Mouse (Mus musculus): ENCODE measurements around the gene Rdh19. TPM values are rescaled to one million over a fixed set of nuclear protein-coding genes. Genes with fewer than 3 reads are reported as not detected.
"Not testable (repeated sequence)": the region's sequence is repeated elsewhere in the genome, so short reads cannot be mapped to it uniquely, and the experiment has no call there.

Rdh19 gene
- polyA plus RNA-seq, 1 experiment from 2014 or later, result not detected

DNA sequence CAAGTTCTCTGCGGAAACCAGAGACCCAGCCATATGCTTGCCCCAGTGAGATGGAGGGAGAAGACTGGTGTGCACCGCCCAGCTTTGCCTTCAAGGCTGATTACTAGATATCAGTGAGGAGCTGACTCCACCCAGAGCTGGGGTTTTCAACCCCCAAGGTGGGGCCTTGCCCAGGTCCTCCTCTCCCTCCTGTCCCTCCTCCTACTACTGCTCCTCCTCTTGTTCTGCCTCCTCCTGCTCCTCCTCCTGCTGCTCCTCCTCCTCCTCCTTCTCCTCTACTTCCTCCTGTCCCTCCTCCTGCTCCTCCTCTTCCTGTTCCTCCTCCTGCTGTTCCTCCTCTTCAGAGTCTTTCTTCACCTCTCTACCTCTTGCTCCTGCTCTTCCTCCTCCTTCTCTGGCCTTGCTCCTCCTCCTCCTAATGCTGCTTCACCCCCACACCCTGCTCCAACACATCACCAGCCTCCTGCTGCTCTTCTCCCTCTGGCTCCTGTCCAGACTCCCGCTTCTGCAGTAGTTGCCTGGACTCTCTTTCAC lies 29.5 kb downstream of the Rdh19 start:
- WGBS, result 64% methylated on average over 3 of the region's 3 CpGs
- Histone ChIP-seq H3K4me2 (ENCODE audit: low read length) (no peak overlapping the region), H3K27me3 (ENCODE audit: control insufficient read depth, insufficient read depth, low read length) (no peaks in the 10 kb centered on the region), H3K4me3 (ENCODE audit: control insufficient read depth in 1 of 2, insufficient read depth in 1 of 2, low read depth in 1 of 2, low read length in 2 of 2) (no peak overlapping the region), H3K4me1 (ENCODE audit: control insufficient read depth in 2 of 2, insufficient read depth in 2 of 2, low read length in 2 of 2) (peaks cover 5 to 7% of the 10 kb centered on the region in 2 experiments), H3K27ac (replicated peaks in 1 of 2; ENCODE audit: control insufficient read depth in 1 of 2, insufficient read depth in 1 of 2, low read depth in 2 of 2, low read length in 2 of 2) (peak overlapping the region in 1 of 2 experiments; percentile 14; a peak in 1 of 4 replicates), H3K36me3 (ENCODE audit: control insufficient read depth, insufficient read depth, low read length) (no peaks in the 10 kb centered on the region), H3K9me3 (ENCODE audit: control insufficient read depth, low read length) (no peaks in the 10 kb centered on the region), H3K9ac (ENCODE audit: low read length) (no peak overlapping the region)
- no peak for ATAC-seq (ENCODE audit: insufficient number of reproducible peaks, insufficient read depth, low FRiP score, low read depth)

DNA sequence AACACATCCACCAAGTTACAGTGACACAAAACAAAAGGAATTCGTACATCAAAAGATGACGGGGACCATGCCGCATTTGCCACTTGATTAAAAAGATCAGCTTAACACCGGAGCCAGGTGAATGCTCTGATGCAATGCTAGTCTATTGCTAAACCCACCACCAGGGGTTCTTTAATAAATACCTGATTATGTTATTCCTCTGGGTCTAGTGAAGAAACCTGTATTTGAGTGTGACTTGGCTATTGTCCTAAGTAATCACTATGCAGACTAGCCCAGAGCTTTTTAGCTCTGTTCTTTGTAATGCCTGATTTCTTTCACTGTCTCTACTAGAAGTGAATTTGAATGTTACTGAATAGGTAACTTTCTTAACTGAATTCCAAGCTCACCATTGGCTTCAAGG lies 31.3 kb downstream of the Rdh19 start:
- H3K9ac ChIP-seq (ENCODE audit: low read length), result no peak overlapping the region
- H3K27me3 ChIP-seq (ENCODE audit: control insufficient read depth, insufficient read depth, low read length), result no peaks in the 10 kb centered on the region
- no peaks in the 10 kb centered on the region for H3K9me3 ChIP-seq (ENCODE audit: control insufficient read depth, low read length)
- no peak overlapping the region for H3K4me3 ChIP-seq (ENCODE audit: control insufficient read depth in 1 of 2, insufficient read depth in 1 of 2, low read depth in 1 of 2, low read length in 2 of 2)
- ATAC-seq (ENCODE audit: insufficient number of reproducible peaks, insufficient read depth, low FRiP score, low read depth), result no peak
- H3K27ac ChIP-seq (replicated peaks in 1 of 2; ENCODE audit: control insufficient read depth in 1 of 2, insufficient read depth in 1 of 2, low read depth in 2 of 2, low read length in 2 of 2), result no peak overlapping the region
- H3K4me2 ChIP-seq (ENCODE audit: low read length), result no peak overlapping the region
- H3K4me1 ChIP-seq (ENCODE audit: control insufficient read depth in 2 of 2, insufficient read depth in 2 of 2, low read length in 2 of 2), result peaks cover 5 to 7% of the 10 kb centered on the region in 2 experiments
- H3K36me3 ChIP-seq (ENCODE audit: control insufficient read depth, insufficient read depth, low read length), result no peaks in the 10 kb centered on the region
- 79% methylated on average over 4 of the region's 4 CpGs for WGBS

DNA sequence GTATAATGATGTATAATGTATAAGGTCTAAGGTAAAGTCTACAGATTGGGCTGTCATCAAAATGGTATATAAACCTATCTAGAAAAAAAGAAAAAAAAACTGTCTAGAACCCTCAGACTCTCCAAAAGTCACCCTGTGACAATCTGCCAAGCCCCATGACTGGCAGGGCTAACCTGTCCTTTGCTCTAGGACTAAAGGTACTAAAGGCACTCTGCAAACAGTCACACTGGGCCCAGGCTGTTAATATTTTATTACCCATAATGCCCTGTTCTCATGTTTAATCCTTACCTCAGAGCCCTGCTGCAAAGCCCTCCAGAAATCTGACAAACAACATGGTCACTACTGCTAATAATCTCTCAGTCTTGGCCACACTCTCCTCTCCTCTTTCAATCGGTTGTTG lies 36.8 kb downstream of the Rdh19 start:
- Histone ChIP-seq H3K4me3 (ENCODE audit: control insufficient read depth in 1 of 2, insufficient read depth in 1 of 2, low read depth in 1 of 2, low read length in 2 of 2) (no peak overlapping the region), H3K27me3 (ENCODE audit: control insufficient read depth, insufficient read depth, low read length) (no peaks in the 10 kb centered on the region), H3K4me2 (ENCODE audit: low read length) (no peak overlapping the region), H3K4me1 (ENCODE audit: control insufficient read depth in 2 of 2, insufficient read depth in 2 of 2, low read length in 2 of 2) (no peaks in the 10 kb centered on the region), H3K36me3 (ENCODE audit: control insufficient read depth, insufficient read depth, low read length) (no peaks in the 10 kb centered on the region), H3K27ac (replicated peaks in 1 of 2; ENCODE audit: control insufficient read depth in 1 of 2, insufficient read depth in 1 of 2, low read depth in 2 of 2, low read length in 2 of 2) (no peak overlapping the region), H3K9ac (ENCODE audit: low read length) (no peak overlapping the region), H3K9me3 (ENCODE audit: control insufficient read depth, low read length) (no peaks in the 10 kb centered on the region)
- ATAC-seq (ENCODE audit: insufficient number of reproducible peaks, insufficient read depth, low FRiP score, low read depth), result no peak
- 62% methylated on average over 1 of the region's 1 CpGs for WGBS

DNA sequence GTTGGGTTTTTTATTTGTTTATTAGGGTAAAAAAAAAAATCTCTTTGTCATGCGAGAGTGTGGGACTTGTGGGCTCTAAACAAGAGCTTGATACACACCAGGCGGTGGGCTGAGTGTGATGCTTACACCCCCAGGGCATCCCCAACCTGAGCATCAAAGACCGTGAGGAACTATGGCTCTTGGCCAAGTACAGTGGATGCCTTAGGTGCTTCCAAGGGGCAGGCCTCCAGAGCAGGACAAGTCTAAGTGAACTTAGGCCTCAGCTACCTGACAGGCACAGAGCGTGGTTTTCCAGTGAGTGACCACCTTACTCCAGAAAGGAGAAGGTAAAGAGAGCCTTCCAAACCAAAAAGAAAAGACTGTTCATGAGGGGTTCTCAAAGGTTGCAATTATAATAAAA lies 37.2 kb downstream of the Rdh19 start:
- H3K9me3 ChIP-seq (ENCODE audit: control insufficient read depth, low read length), result no peaks in the 10 kb centered on the region
- no peaks in the 10 kb centered on the region for H3K27me3 ChIP-seq (ENCODE audit: control insufficient read depth, insufficient read depth, low read length)
- WGBS, result 81% methylated on average over 4 of the region's 4 CpGs
- ATAC-seq (ENCODE audit: insufficient number of reproducible peaks, insufficient read depth, low FRiP score, low read depth), result no peak
- no peak overlapping the region for H3K4me3 ChIP-seq (ENCODE audit: control insufficient read depth in 1 of 2, insufficient read depth in 1 of 2, low read depth in 1 of 2, low read length in 2 of 2)
- no peak overlapping the region for H3K4me2 ChIP-seq (ENCODE audit: low read length)
- H3K27ac ChIP-seq (replicated peaks in 1 of 2; ENCODE audit: control insufficient read depth in 1 of 2, insufficient read depth in 1 of 2, low read depth in 2 of 2, low read length in 2 of 2), result no peak overlapping the region
- no peaks in the 10 kb centered on the region for H3K4me1 ChIP-seq (ENCODE audit: control insufficient read depth in 2 of 2, insufficient read depth in 2 of 2, low read length in 2 of 2)
- H3K36me3 ChIP-seq (ENCODE audit: control insufficient read depth, insufficient read depth, low read length), result no peaks in the 10 kb centered on the region
- no peak overlapping the region for H3K9ac ChIP-seq (ENCODE audit: low read length)

DNA sequence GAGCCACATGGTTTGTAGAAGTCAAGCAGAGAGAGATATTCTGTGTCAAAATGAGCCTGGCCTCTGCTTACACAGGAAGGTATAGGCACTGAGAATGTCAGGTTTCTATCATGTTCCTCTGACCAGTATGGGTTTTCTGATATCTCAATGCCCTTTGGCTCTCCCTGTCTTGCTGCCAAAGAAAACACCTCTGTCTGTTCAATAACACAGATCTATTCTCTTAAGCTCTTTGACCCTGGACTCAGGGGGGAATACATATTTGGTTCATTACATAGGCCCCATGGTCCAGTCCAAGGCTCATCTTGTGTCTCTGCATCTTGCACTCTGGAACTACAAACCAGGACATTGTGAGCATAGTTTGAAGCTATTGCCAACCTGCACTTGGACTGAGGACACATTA lies 38.9 kb downstream of the Rdh19 start, which contains the start of gene Rdh7:
Gene Rdh7, minus strand, starts transcription at position 213 of the 400 bp plus-strand sequence.
- Histone ChIP-seq H3K4me3 (ENCODE audit: control insufficient read depth in 1 of 2, insufficient read depth in 1 of 2, low read depth in 1 of 2, low read length in 2 of 2) (no peak within 1 kb of the TSS), H3K27me3 (ENCODE audit: control insufficient read depth, insufficient read depth, low read length) (no peaks in the 10 kb centered on the region), H3K4me1 (ENCODE audit: control insufficient read depth in 2 of 2, insufficient read depth in 2 of 2, low read length in 2 of 2) (no peaks in the 10 kb centered on the region; a peak in 1 of 4 replicates), H3K9ac (ENCODE audit: low read length) (no peak within 1 kb of the TSS), H3K27ac (replicated peaks in 1 of 2; ENCODE audit: control insufficient read depth in 1 of 2, insufficient read depth in 1 of 2, low read depth in 2 of 2, low read length in 2 of 2) (no peak within 1 kb of the TSS), H3K36me3 (ENCODE audit: control insufficient read depth, insufficient read depth, low read length) (no peaks in the 10 kb centered on the region), H3K9me3 (ENCODE audit: control insufficient read depth, low read length) (no peaks in the 10 kb centered on the region), H3K4me2 (ENCODE audit: low read length) (no peak within 1 kb of the TSS)
- no peak for ATAC-seq (ENCODE audit: insufficient number of reproducible peaks, insufficient read depth, low FRiP score, low read depth)

DNA sequence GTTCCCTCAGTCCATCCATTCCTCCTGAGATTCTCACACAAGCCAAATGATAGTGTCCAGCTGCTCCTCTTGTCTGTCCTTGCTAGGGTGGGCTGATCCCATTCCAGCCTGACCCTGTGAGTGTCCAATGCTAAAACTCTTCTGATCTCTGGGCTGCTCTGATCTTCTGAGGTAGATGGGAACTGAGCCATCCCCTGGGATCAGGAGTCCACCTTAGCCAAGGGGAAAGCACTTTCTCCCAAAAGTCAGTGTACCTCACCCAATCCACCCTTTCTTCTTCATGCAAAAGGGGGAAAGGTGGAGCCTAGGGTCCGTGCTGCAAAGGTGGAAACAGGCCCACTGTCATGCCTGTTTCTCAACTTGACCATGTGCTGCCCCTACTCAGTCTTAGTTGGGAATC lies 41.8 kb downstream of the Rdh19 start:
- Histone ChIP-seq H3K36me3 (ENCODE audit: control insufficient read depth, insufficient read depth, low read length) (no peaks in the 10 kb centered on the region), H3K4me1 (ENCODE audit: control insufficient read depth in 2 of 2, insufficient read depth in 2 of 2, low read length in 2 of 2) (no peaks in the 10 kb centered on the region; a peak in 1 of 4 replicates), H3K9ac (ENCODE audit: low read length) (no peak overlapping the region), H3K27me3 (ENCODE audit: control insufficient read depth, insufficient read depth, low read length) (no peaks in the 10 kb centered on the region), H3K4me2 (ENCODE audit: low read length) (no peak overlapping the region), H3K4me3 (ENCODE audit: control insufficient read depth in 1 of 2, insufficient read depth in 1 of 2, low read depth in 1 of 2, low read length in 2 of 2) (no peak overlapping the region), H3K9me3 (ENCODE audit: control insufficient read depth, low read length) (no peaks in the 10 kb centered on the region), H3K27ac (replicated peaks in 1 of 2; ENCODE audit: control insufficient read depth in 1 of 2, insufficient read depth in 1 of 2, low read depth in 2 of 2, low read length in 2 of 2) (no peak overlapping the region)
- 88% methylated on average over 1 of the region's 1 CpGs for WGBS
- ATAC-seq (ENCODE audit: insufficient number of reproducible peaks, insufficient read depth, low FRiP score, low read depth), result no peak

DNA sequence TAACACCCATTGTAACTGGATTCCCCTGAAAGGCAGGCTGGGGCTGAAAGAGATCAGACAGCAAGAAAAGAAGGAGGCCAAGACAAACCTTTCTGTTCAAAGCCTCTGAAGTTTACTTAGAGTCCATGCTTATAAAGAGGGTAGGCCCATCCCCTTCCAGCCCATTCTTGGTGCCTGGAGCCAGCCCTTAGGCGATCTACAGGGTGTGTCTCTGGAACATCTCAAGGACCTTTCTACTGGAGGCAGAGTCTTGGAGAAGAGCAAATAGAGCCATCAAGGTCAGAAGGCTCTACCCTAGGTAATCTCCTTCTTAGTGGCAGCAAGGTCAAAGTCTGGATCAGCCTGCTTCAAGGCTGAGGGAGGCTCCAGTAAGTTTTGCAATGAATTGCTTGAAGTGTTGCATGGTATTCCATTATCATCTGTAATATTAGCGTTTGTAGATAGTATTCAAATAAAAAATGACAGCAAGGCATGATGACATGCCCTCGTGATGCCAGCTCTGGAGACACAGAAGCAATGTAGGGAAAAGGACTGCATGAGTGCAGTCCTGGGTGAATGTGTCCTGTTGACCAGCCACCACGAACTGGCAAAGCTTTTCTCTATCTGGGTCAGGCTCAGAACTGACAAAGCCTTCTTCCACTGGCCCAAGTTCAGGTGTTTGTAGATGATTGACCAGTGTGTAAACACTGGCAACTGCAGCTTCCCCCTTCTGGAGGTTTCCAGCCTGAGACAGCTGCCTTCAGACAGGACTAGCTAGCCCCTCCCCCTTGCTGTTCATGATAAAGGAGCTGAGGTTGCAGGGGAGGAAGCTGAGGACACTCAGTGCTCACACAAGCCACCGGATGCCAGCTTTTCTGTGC lies 43.7 kb downstream of the Rdh19 start:
- H3K9ac ChIP-seq (ENCODE audit: low read length); H3K9me3 ChIP-seq (ENCODE audit: control insufficient read depth, low read length); H3K27me3 ChIP-seq (ENCODE audit: control insufficient read depth, insufficient read depth, low read length); H3K4me1 ChIP-seq (ENCODE audit: control insufficient read depth in 2 of 2, insufficient read depth in 2 of 2, low read length in 2 of 2); H3K4me2 ChIP-seq (ENCODE audit: low read length); H3K27ac ChIP-seq (replicated peaks in 1 of 2; ENCODE audit: control insufficient read depth in 1 of 2, insufficient read depth in 1 of 2, low read depth in 2 of 2, low read length in 2 of 2); H3K36me3 ChIP-seq (ENCODE audit: control insufficient read depth, insufficient read depth, low read length); H3K4me3 ChIP-seq (ENCODE audit: control insufficient read depth in 1 of 2, insufficient read depth in 1 of 2, low read depth in 1 of 2, low read length in 2 of 2): not testable (repeated sequence)
- WGBS, result 57% methylated on average over 5 of the region's 5 CpGs
- 0 out of 2 replicates have a peak, but pooled peaks have one; percentile 13 for ATAC-seq (ENCODE audit: insufficient number of reproducible peaks, insufficient read depth, low FRiP score, low read depth)

Data from heart, embryonic 14.5 days (tissue).